Mouse (Mus musculus): ENCODE data around the gene Isg20.

Isg20 gene

DNA sequence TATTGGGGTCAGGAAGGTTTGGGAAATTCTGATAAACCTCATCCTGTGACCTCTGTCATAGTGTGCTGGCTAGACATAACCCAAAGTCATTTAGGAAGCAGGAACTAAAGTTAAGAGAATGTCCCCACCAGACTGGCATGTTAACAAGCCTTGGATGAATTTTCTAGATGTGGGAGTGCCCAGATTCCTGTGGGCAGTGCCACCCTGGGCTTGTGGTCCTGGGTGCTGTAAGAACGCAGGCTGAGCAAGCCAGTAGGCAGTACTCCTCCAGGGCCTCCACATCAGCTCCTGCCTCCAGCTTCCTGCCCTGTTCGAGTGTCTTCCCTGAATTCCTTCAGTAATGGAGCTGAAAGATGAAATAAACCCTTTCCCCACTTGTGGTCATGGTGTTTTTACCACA is 9.0 kb upstream of the Isg20 start:
- no peak for DNase-seq

DNA sequence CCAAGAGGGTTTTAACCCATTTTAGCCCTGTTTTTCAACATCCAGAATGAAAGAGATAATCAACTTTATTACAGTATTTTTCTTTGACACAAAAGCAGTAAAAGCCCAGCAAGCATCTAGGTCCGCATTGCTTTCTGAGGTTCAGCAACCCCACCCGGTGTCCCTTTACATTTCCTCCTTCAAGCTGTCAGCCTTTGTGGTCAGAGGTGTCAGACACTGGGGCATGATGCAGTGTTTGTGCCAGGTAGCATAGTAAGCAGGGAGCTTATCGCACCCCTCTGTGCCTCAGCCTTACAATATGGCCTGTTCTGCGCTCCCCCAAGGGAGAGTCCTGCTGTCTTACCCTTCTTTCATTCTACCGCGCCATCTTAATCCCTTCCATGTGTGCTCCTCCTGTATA is 4.2 kb upstream of the Isg20 start:
- DNase-seq, result no peak

DNA sequence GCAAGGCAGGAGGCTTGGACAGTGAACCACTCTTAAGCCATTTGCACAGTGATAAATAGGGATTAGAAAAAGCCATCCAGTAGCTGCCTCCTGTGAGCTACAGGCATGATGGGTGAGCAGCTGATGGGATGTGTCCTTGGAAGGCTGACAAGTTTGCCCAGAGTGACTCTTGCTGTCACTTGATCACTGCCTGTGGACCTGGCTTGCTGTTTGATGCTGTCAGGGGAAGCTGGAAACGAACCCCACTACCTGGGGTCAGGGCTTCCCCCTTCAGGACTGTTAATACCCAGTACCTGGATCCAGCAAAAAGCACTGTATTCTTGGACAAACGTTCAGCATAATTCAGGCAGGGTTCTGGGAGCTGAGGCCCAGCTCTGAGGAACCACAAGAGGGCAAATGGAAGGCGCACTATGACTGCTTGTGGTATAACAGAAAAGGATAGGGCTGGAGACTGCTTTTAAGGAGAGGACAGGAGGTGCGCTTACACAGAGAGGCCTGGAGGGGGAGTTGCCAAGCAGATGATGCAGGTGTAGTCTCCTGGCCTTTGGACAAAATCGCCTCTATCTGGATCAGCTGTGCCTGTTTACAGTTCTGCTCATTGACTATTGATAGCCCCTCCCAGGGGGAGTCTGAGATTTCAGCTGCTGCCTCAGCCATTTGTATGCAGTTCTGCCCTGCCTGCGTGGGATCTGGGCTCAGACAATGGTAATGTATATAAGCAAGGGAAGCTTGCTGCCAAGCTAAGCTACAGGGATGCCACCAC is 2.7 kb upstream of the Isg20 start:
- DNase-seq, result peak; percentile 39

DNA sequence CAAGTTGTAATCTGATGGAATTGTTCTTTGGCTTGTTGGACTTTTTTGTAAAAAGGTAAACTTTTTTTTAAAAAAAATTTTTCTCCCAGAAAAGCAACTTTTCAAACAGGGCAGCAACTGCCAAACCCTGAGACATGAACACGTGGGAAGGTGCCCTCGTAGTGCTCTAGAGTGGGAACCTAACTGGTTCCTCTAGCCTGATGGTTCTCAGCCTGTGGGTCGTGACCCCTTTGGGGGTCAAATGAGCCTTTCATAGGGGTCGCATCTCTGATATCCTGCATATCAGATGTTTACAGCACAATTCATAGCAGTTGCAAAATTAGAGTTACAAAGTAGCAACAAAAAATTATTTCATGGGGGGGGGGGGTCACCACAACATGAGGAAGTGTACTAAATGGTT is 2.0 kb upstream of the Isg20 start:
- no peak for DNase-seq

DNA sequence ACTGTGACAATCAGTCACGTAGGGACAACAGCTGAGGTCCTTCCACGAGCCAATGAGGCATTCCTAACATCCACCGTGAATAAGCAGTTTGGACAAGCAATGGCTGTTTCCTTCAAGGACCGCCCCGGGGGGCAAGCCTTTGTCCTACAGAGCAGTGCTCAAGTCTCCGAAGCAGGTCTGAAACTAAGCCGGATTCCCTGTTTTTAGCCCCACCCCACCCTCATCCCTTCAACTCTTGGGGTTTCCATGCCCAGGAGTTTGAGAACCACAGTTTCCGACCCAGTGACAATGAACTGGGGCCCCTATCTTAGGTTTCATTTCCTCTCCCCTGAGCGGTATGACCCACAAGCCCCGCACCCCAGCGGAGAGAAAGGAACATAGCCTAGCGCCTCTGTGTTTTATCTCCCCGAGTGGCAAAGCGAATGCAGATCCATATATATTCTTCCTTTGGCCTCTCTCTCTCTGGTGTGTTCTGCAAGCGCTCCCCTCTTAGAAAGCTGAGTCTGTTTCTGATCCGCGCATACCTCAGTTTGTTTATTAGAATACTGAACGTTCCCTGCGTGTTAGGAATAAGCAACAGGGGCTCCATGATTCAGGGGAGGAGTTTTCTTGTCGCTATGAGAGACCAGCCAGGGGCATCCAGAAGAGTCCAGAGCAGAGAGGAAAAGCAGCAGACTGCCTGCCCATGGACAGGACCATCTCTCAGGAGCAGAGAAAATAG is 811 bp upstream of the Isg20 start:
- DNase-seq, result peak; percentile 75

DNA sequence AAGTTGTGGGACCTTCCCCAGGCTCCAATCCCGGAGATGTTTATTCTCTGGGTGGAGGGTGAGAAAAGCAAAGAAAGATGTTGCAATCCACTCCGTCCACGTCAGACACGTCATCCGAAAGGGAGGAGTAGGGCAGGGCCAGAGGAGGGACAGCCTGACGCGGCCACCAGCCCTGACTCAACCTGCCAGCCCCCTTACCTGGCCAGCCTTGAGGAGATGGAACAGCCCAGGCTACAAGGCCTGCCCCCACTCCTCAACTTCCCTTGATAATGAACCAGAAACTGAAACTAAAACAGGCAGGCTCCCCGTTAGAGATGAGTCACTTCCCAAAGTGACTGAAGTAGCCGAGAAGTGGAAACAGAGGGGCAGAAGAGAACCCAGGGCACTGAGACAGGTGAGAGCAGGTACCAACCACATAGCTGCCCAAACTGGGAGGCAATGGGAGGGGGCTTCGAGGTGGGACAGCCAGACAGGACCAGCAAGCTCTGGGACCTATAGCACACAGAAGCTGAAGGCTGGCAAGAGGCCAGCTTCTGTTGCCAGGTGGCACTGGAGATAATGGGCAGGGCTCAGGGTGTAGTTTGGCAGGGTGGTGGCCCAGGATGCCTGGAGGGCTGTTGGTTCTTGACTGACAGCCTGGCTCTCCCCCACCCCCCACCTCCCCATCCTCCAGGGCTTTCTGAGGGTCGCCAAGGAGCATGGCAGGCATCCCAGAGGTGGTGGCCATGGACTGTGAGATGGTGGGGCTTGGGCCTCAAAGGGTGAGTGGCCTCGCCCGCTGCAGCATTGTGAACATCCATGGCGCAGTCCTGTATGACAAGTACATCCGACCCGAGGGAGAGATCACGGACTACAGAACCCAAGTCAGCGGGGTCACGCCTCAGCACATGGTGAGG is 673 bp downstream of the Isg20 start:
- DNase-seq, result peak; percentile 55

DNA sequence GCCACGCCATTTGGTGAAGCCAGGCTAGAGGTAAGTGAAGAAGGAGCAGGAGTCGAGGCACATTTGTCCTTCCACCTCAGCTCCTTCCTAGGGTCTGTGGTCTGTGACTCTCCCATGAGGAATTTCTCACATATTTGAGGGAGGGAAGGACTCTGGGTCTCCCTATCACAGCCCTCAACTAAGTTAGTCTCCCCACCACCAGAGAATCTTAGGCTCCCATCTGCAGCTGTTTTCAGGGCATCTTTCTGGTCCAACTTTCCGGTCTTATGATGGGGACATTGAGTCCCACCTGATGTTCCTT is 1.3 kb downstream of the Isg20 start:
- no peak for DNase-seq

DNA sequence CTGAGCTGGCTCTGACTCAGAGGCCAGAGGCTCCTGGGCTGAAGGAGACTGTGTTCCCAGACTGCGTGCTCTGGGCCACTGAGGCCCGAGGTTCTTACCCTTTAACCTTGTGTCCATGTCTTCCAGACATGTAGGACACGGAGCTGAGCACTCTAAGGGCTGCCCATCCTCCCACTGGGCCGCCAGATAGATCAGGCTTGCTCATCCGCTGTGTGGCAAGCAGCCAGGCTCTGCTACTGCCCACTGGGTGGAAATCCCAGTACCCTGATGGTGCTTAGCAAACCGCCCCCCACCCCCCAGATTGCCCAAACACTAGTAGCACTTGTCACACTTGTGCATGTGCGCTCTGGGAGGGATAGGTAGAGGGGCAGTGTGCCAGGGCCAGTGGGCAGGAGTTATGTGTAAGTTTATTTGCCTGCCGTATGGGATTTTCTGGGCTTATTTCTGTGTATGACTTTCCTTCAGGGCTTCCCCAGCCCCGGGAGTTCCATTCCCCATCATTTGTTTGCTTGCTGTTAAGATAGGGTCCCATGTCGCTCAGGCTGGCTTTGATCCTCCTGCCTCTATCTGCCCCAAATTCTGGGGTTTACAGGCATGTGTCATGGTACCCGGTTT is 1.8 kb downstream of the Isg20 start:
- DNase-seq, result no peak

DNA sequence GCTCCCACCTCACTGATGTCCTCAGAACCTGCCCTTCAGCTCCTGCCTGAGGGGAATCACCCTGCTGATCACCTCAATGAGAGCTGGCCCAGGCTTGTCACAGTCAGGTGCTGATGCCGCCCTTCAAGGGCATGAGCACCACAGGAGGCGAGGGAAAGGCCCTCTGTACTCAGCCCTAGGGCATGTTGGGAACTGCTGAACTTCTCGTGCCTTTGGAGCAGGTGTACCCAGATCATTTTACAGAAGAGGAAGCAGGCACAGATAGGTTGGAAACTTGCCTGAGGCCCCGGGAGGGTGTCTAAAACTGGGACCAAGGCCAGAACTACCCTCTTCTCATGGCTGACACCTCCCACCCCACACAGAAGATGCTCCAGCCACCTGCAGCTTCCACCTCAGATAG is 5.5 kb downstream of the Isg20 start:
- DNase-seq, result no peak

DNA sequence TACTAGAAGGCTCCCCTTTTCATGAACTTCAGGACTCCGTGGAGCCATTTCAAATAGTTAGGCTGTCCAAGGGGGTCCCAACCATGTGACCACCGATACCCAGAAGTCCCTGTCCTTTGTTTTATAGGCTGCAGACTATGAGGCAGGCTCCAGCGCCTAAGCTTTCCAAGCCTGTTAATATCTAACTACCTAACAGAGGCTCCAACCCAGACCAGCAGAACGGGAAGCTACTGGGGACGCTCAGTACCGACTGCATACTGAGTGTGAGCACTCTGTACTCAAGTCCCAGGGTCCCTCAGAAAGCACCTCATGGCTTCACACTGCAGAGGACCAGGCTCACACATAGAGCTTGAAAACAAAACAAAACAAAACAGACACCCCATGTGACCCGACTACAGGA is 9.3 kb downstream of the Isg20 start:
- DNase-seq, result no peak

DNA sequence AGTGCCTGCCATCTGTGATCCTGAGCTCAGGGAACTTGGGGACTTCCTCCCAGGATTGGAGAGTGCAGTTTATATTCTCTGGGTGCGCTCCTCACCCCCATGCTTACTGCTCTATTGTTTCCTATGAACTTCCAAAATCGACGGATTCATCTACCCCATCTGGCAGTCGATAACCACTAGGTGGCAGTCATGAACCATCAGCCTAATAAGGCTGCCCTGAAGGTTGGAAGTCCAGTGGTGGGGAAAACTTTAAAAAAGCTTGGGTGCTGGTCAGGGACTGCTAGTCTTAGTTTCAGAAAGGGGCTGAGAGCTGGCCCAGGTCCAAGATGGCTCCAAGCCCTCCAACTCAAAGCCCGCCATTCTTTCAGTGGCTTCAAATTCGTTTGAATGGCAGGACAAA is 11.1 kb downstream of the Isg20 start:
- DNase-seq, result peak; percentile 61

DNA sequence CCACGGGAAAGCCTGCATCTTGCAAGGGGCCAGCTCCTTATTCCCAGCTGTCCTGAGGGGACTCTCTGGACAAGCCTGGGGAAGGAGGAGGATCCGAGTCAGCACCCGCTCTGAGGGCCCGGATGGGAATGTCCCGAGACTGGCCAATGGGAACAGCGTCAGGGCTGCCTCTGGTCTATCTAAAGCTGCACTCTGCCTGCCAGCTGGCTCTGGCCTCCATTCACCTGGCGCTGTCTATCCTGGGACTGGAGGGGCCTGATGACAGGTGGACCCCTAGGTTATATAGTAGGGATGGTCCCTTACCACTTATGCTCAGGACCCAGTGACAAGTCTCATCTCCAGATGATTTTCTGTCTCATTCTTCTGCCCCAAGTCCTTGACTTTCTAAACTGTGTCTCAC is 11.6 kb downstream of the Isg20 start:
- DNase-seq, result no peak

DNA sequence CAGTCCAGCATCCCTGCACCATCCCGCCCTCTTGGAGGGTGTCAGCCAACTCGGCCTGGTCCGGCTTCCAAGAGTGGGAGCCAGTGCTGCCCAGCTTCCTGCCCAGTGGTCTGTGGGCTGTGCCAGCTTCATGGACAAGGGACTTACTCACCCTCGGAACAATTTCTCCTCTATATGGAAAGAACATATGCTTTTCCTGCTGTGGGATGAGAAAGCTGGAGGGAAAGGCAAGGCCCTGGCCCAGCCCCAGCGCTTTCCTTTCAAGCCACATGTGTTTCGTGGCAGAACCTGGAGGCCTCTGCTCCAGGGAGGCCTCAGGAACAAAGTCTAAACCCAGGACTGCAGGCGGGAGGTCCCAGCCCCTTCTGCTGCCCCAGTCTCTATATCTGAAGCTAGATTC is 12.5 kb downstream of the Isg20 start:
- no peak for DNase-seq

DNA sequence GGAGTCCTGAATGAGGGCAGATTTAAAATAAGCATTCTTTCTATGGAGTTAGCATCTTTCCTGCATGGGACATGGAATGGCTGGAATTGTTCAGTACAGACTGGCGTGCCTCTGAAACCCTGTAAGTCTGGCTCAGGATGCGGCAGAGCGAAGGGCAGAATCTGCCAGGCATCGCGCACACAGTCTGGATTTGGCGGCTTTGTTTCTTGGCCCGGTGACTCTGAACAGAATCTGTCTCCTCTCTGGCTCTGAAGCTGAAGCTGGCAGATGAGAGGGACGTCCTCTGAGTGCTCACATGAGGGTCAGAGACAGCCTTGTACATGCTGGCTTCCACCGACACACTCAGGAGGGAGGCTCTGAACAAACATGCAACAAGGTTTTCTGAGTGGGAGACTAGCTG is 12.9 kb downstream of the Isg20 start:
- DNase-seq, result no peak

DNA sequence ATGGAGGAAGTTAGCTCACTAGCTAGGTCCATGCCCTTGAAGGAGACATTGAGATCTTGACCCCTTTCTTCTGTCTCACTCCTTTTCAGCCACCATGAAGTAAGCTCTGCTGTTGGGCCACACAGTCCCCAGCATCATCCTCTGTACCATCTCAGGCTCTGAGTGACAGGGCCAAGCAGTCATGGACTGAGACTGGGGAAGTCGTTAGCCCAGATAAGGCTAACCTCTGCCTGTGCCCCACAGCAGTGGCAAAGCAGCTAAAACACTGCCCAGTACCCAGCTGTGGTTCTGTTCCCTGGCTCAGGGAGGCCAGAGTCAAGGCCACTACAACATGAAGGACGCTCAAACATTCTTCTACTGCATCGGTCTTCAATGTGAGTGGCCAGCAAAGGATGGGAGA is 14.0 kb downstream of the Isg20 start:
- no peak for DNase-seq

DNA sequence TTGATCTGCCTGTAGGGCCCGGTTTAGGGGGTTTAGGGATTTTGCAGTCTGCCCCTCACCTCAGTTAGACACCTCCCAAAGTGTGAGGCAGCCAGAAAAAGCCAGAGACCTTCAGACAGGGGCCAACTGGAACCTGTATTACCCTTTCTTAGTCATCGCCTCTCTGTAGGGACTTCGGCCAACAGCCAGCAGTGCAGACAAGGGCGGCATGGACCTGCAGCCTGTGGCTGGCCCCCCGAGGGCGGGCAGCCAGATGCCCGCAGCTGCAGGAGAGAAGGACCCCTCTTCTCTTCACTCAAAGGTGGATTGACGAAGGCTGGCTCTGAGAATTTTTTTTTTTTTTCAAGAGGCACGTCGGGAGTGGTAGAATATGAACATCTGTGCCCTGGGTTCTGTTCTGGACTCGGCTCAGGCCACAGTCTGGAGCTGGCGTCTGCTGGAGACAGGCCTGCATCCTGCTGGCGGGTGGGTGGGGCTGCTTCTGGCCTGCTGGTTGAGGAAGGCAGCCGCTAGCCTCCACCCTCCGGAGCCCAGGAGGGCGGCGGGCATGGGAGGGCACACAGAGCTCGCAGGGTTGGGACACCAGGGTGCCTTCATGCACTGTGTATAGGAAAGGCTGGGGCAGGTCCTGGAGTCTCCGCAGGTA is 25.9 kb downstream of the Isg20 start:
- no peak for DNase-seq

DNA sequence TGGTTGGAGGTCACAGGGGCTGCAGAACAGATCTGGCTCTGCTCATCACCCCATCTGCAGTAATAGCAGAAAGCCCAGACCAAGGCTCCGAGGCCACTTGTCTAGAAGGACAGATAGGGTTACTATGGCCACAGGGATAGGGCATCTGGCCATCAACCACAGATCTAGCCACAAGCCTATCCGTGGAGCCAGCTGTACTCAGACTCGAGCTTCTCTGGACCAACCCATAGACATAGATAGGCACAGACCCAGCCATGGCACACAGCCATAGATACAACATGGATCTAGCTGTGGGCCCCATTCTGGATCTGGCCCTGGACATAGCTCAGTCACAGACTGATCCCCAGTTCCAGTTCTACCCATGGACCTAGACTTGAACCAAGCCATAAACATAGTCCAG is 27.7 kb downstream of the Isg20 start:
- DNase-seq, result no peak

DNA sequence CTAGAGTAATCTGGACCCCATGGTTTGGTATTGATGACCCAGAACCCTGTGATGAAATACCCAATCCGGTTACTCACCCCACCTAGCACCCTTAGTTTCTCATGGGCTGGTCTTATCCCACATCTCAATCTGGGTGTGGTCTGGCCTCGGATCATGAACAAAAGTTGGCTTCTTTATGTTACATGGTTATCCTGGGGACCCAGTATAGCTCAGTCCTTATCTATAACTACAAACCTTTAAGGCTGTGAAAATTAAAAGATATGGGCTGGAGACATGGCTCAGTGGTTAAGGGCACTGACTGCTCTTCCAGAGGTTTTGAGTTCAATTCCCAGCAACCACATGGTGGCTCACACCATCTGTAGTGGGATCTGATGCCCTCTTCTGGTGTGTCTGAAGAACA is 29.3 kb downstream of the Isg20 start:
- no peak for DNase-seq

DNA sequence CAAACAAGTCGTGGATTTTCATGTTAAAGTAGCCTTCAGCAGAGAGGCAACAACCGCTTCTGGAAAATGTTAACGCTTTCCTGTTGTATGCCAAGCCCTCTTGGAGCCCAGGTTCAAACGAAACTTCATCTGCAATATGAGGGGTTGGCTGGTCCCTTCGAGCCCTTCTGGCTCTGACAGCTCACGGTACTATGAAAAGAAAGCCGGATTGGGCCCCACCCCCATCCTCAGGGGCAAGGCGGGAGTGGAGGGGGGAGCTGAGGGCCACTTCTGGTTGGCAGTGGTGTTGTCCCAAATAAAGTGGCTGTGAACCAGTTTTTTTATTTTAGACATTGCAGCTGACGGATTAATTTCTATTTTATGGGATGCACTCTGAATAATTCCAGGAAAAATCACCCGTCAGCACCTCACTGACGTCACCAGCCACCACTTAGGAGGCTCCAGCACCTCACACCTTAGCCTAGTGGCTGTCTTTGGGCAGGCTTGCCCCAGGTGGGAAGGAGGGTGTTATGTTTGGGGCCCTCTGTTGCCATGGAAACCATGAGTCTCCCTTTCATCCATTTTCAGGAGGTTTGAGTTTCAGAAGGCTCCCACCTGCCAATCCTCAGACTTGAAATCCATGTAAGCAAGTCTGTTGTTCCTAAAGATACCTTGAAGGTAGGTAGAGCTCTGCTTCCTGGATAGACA is 40.8 kb downstream of the Isg20 start:
- DNase-seq, result no peak

DNA sequence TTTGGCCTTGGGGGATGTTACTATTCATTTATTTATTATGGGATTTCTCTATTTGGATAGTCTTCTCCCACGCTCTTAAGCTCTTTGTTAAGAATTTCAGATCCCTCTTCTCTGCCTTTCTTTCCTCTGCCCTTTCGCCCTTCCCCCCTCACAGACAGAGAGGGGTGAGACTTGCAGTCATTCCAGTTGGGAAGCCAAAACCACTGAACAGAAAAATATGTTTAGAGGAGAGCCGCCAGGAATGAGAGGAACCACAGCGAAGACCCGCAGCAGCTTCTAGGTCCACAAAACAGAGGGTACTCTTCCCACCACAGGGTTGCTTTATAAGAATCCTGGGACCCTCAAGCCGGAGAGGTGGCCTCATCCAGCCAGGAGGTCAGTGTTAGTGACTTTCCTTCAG is 41.4 kb downstream of the Isg20 start:
- no peak for DNase-seq

DNA sequence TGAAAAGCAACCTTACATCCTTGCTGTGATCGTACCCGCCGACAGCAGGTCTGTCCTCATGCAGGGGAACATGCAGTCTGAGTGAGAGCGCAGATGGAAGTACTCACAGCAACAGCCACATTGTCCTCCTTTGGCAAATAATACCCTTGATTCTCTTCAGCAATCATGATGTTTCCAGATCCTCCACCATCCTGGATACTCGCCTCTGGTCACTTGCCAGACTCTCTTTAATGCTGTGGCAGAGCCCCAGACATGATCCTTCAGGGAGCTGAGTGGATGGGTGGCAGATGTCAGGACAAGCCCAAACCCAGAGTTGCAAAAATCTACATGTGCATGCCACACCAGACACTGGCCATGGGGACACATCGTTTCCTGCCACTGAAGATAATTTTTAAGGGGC is 41.9 kb downstream of the Isg20 start:
- no peak for DNase-seq

DNA sequence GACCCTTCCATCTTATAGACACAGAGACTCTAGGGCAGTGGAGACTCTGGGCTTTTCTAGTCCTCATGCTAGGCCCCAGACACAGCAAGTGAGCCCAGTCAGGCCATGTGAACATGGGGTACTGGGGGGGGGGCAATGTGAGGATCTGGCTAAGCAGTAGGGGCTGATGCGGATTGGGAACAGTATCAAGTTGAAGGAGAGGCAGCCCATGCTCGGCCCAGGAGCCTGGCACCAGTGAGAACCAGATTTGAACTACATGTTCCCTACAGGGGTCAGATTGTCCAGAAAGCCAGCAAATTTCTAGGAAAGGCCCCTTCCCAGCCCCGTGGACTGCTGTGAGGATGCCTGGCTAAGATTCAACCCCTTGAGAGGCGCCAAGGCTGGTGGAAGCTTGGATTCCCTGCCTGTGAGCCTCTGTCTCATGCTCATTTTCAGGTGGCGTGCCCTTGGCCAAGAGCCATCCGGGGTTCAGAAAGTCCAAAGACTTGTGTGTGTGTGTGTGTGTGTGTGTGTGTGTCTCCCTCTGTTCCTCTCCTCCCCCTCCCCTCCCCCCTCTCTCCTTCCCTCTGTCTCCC is 45.4 kb downstream of the Isg20 start:
- no peak for DNase-seq
